Mouse (Mus musculus) ES-Bruce4 (cell line): ENCODE results near the gene Itih2.

Source experiments
- CTCF ChIP-seq: IDR thresholded peaks from one replicate; pipeline ENCODE4 v1.8.1; 2011; ENCODE audit warnings: low read depth, low read length
- EP300 ChIP-seq: IDR thresholded peaks from 2 replicates; pipeline ENCODE4 v1.6.1; 2011; ENCODE audit warnings: low read depth, low read length; ENCODE audit not compliant: insufficient read depth
- POLR2A ChIP-seq: IDR thresholded peaks from one replicate; pipeline ENCODE4 v1.8.1; 2011; ENCODE audit warnings: low read length; ENCODE audit not compliant: insufficient read depth

GRCm38 (mm10) chr2:10153201-10154075 is 22.2 kb upstream of the Itih2 start, which contains the start of gene Itih5:
- no peak for TF ChIP-seq POLR2A
- TF ChIP-seq CTCF, result no peak
- no peak for TF ChIP-seq EP300
